Mouse (Mus musculus): ENCODE measurements around the gene Tbc1d5. TPM values are rescaled to one million over a fixed set of nuclear protein-coding genes. Genes with fewer than 3 reads are reported as not detected.

Gene Tbc1d5
- polyA plus RNA-seq, 1 experiment from 2014 or later = 4.6 TPM

- no peak overlapping the region for H3K4me3 ChIP-seq (ENCODE audit: low read depth, low read length)
- no peak overlapping the region for H3K27ac ChIP-seq (ENCODE audit: low read depth, low read length)
- WGBS = 88% methylated on average over 9 of the region's 9 CpGs
These were observed 224.8 kb downstream of the Tbc1d5 start for GRCm38 (mm10) chr17:50954313-50954712.

GRCm38 (mm10) chr17:50922308-50922707, 256.8 kb downstream of the Tbc1d5 start:
- Histone ChIP-seq H3K4me1 (replicated peaks; ENCODE audit: control insufficient read depth, insufficient read depth, low read length) (no peaks in the 10 kb centered on the region), H3K4me2 (replicated peaks; ENCODE audit: low read depth) (no peak overlapping the region), H3K9me3 (ENCODE audit: control insufficient read depth) (no peaks in the 10 kb centered on the region), H3K9ac (ENCODE audit: low read depth, low read length) (no peak overlapping the region), H3K36me3 (ENCODE audit: control insufficient read depth, insufficient read depth) (no peaks in the 10 kb centered on the region), H3K27me3 (replicated peaks; ENCODE audit: control insufficient read depth, insufficient read depth, low read length) (no peaks in the 10 kb centered on the region), H3K4me3 (ENCODE audit: low read depth, low read length) (no peak overlapping the region), H3K27ac (ENCODE audit: low read depth, low read length) (no peak overlapping the region)
- no peak for ATAC-seq
- no peak for TF ChIP-seq CTCF (IDR thresholded peaks at IDR 0.05; ENCODE audit: low read depth)
- WGBS = 88% methylated on average over 2 of the region's 2 CpGs

More at GRCm38 (mm10) chr17:50954313-50954712, 224.8 kb downstream of the Tbc1d5 start:
- no peak overlapping the region for H3K9ac ChIP-seq (ENCODE audit: low read depth, low read length)
- peaks cover 3% of the 10 kb centered on the region; the same call in 1 of the 2 replicates for H3K36me3 ChIP-seq (ENCODE audit: control insufficient read depth, insufficient read depth)
- TF ChIP-seq CTCF (IDR thresholded peaks at IDR 0.05; ENCODE audit: low read depth) = no peak
- no peak overlapping the region for H3K4me2 ChIP-seq (replicated peaks; ENCODE audit: low read depth)
- H3K4me1 ChIP-seq (replicated peaks; ENCODE audit: control insufficient read depth, insufficient read depth, low read length) = no peaks in the 10 kb centered on the region
- H3K9me3 ChIP-seq (ENCODE audit: control insufficient read depth) = no peaks in the 10 kb centered on the region
- no peaks in the 10 kb centered on the region for H3K27me3 ChIP-seq (replicated peaks; ENCODE audit: control insufficient read depth, insufficient read depth, low read length)
- no peak for ATAC-seq

GRCm38 (mm10) chr17:50915216-50915615, 263.9 kb downstream of the Tbc1d5 start:
- no peak for TF ChIP-seq CTCF (IDR thresholded peaks at IDR 0.05; ENCODE audit: low read depth)
- Histone ChIP-seq H3K4me2 (replicated peaks; ENCODE audit: low read depth) (no peak overlapping the region), H3K4me1 (replicated peaks; ENCODE audit: control insufficient read depth, insufficient read depth, low read length) (no peaks in the 10 kb centered on the region), H3K9ac (ENCODE audit: low read depth, low read length) (no peak overlapping the region), H3K4me3 (ENCODE audit: low read depth, low read length) (no peak overlapping the region), H3K27me3 (replicated peaks; ENCODE audit: control insufficient read depth, insufficient read depth, low read length) (no peaks in the 10 kb centered on the region), H3K36me3 (ENCODE audit: control insufficient read depth, insufficient read depth) (no peaks in the 10 kb centered on the region), H3K27ac (ENCODE audit: low read depth, low read length) (peak overlapping the region; percentile 55), H3K9me3 (ENCODE audit: control insufficient read depth) (no peaks in the 10 kb centered on the region)
- peak; percentile 92 for ATAC-seq
- WGBS = 70% methylated on average over 2 of the region's 2 CpGs

DNA sequence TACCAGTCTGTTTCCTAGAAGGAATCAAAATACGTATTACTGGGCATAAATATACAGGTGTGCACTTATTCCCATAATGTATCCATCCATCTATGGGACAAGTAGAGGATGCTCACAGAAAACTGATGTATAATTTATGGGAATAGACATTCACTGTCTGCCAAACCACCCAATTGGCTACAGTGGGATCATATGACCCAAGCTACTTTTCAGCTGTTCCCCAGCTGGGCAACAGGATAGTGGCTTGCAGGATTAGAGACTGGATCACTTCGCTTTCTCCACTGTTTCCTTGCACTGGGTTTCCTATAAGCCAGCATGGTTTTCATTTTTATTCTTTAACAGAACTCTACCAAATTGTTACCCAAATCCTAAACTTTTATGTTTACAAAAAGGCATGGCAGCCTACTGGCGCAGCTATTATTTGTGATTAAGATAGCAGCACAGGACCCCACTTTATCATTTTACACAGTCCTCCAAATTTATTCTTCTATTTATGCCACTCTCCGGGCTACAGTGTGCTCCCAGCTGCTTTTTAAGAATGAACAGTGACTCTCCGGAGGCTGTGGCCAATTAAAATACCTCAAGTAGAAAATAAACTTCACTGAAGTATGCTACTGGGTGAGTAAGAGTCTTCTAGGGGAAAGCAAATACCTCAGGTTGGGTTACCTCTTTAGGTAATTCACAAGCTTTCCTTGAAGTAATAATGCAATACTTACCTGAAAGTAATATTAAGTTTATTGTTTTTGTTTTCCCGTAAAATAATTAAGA, 270.4 kb downstream of the Tbc1d5 start:
- no peak overlapping the region for H3K9ac ChIP-seq (ENCODE audit: low read depth, low read length)
- ATAC-seq = no peak

GRCm38 (mm10) chr17:50908160-50908559, 271.0 kb downstream of the Tbc1d5 start:
- no peak for ATAC-seq
- Histone ChIP-seq H3K36me3 (ENCODE audit: control insufficient read depth, insufficient read depth) (no peaks in the 10 kb centered on the region), H3K9me3 (ENCODE audit: control insufficient read depth) (no peaks in the 10 kb centered on the region), H3K4me2 (replicated peaks; ENCODE audit: low read depth) (no peak overlapping the region), H3K27ac (ENCODE audit: low read depth, low read length) (no peak overlapping the region), H3K4me1 (replicated peaks; ENCODE audit: control insufficient read depth, insufficient read depth, low read length) (no peaks in the 10 kb centered on the region), H3K4me3 (ENCODE audit: low read depth, low read length) (no peak overlapping the region), H3K27me3 (replicated peaks; ENCODE audit: control insufficient read depth, insufficient read depth, low read length) (no peaks in the 10 kb centered on the region), H3K9ac (ENCODE audit: low read depth, low read length) (no peak overlapping the region)
- no peak for TF ChIP-seq CTCF (IDR thresholded peaks at IDR 0.05; ENCODE audit: low read depth)
- 54% methylated on average over 4 of the region's 4 CpGs for WGBS

More for the DNA sequence above, 270.4 kb downstream of the Tbc1d5 start:
- WGBS = 72% methylated on average over 6 of the region's 6 CpGs
- no peaks in the 10 kb centered on the region for H3K9me3 ChIP-seq (ENCODE audit: control insufficient read depth)
- no peaks in the 10 kb centered on the region for H3K36me3 ChIP-seq (ENCODE audit: control insufficient read depth, insufficient read depth)
- H3K4me2 ChIP-seq (replicated peaks; ENCODE audit: low read depth) = no peak overlapping the region
- TF ChIP-seq CTCF (IDR thresholded peaks at IDR 0.05; ENCODE audit: low read depth) = no peak
- H3K27me3 ChIP-seq (replicated peaks; ENCODE audit: control insufficient read depth, insufficient read depth, low read length) = no peaks in the 10 kb centered on the region
- H3K4me3 ChIP-seq (ENCODE audit: low read depth, low read length) = no peak overlapping the region
- no peak overlapping the region for H3K27ac ChIP-seq (ENCODE audit: low read depth, low read length)
- H3K4me1 ChIP-seq (replicated peaks; ENCODE audit: control insufficient read depth, insufficient read depth, low read length) = no peaks in the 10 kb centered on the region

DNA sequence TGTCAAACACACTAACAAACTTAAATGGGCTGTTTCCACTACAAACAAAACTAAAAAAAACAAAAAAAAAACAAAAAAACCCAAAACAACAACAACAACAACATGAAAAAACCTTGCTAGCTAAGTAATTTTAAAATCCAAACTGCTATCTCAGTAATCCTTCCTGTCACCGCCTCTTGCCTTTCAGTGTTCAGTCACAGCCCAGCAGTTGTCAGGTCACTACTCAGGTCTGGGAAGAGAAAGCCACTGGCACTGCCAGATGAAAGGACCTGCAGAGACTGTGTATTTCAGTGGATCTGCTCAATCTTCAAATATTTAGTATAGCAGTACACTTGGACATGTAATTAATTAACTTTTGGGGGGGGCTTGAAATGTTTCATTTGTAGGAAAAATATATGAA, 272.5 kb downstream of the Tbc1d5 start:
- Histone ChIP-seq H3K4me2 (replicated peaks; ENCODE audit: low read depth) (no peak overlapping the region), H3K27me3 (replicated peaks; ENCODE audit: control insufficient read depth, insufficient read depth, low read length) (no peaks in the 10 kb centered on the region)
- WGBS = 71% methylated on average over 1 of the region's 1 CpGs

More for the DNA sequence above, 272.5 kb downstream of the Tbc1d5 start:
- H3K9ac ChIP-seq (ENCODE audit: low read depth, low read length) = no peak overlapping the region
- H3K4me3 ChIP-seq (ENCODE audit: low read depth, low read length) = no peak overlapping the region
- no peaks in the 10 kb centered on the region for H3K4me1 ChIP-seq (replicated peaks; ENCODE audit: control insufficient read depth, insufficient read depth, low read length)
- no peak for TF ChIP-seq CTCF (IDR thresholded peaks at IDR 0.05; ENCODE audit: low read depth)
- no peaks in the 10 kb centered on the region for H3K36me3 ChIP-seq (ENCODE audit: control insufficient read depth, insufficient read depth)
- no peak for ATAC-seq
- no peak overlapping the region for H3K27ac ChIP-seq (ENCODE audit: low read depth, low read length)
- no peaks in the 10 kb centered on the region for H3K9me3 ChIP-seq (ENCODE audit: control insufficient read depth)

Data from intestine, postnatal 0 days (tissue).